Mouse (Mus musculus) yolk sac, embryonic 10.5 days (tissue): ENCODE measurements around the gene Themis3.
A peak's percentile ranks its signal among the peaks of the same experiment; 100 is the strongest.
"Not testable (repeated sequence)": the region's sequence is repeated elsewhere in the genome, so short reads cannot be mapped to it uniquely, and the experiment has no call there.

Experiments
- DNase-seq: peaks from one replicate; pipeline ENCODE4 v3.0.0-alpha.2; 2017; ENCODE audit warnings: low spot score

Gene Themis3

DNA sequence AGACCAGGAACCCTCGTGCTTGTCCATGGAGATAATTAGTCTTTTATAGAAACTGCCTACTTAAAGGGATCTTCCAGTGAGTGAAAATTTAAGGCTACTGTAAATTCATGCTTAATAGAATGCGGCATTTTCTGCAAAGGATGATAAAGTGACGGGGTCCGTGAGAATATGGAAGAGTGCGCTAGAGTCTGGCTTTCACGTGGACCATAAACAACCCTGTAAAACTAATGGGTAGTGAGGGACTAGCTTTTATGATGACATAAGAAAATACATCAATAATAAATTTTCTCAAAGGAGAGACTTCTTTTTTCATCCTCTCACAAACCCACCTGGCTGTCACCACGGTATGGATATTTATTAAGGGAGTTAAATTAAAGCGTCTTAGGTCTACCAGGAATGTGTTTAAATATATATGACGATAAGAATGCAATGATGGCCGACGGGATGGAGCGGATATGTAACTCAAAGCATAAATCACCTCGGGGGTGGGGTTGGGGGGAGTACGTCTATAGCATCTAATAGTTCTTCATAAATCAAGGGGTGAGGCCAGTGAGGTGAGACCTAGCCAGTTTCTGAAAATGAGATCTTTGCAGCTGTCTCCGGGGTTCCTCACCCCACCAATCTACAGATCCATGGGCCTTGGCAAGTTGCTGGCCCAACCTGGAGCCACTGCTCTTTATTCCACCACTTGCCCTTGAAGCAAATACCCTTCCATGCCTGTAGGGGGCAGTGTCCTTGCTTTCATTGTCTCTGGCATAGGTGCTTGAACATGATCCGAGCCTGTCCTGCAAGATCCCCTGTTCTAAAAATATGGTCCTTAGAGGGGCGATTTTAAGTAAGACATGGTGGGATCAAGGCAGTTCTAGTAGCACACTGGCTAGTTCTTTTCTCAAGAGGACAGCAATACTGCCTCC, 35.8 kb downstream of the Themis3 start:
- DNase-seq = no peak

GRCm38 (mm10) chr17:66552690-66553089, 41.7 kb downstream of the Themis3 start:
- no peak for DNase-seq

- DNase-seq = no peak
Measured at GRCm38 (mm10) chr17:66550486-66550885, 43.9 kb downstream of the Themis3 start.

DNA sequence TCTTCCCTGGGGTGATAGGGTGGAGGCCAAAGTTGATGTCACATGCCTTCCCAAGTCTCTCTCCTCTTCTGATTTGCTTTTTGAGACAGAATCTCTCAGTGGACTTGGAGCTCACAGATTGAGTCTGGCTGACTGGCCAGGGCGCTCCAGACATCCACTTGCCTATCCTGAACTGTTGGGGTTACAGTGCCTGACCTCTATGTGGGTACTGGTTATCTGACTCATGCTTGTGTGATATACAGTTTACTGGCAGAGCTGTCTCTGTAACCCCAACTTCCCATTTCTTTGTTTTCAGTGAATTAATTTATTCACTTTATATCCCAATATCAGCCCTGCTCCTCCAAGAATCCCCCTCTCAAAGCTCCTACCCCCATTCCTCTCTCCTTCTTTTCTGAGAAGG, 62.1 kb downstream of the Themis3 start:
- no peak for DNase-seq

- DNase-seq = no peak
Measured at GRCm38 (mm10) chr17:66523396-66523795, 71.0 kb downstream of the Themis3 start.

DNA sequence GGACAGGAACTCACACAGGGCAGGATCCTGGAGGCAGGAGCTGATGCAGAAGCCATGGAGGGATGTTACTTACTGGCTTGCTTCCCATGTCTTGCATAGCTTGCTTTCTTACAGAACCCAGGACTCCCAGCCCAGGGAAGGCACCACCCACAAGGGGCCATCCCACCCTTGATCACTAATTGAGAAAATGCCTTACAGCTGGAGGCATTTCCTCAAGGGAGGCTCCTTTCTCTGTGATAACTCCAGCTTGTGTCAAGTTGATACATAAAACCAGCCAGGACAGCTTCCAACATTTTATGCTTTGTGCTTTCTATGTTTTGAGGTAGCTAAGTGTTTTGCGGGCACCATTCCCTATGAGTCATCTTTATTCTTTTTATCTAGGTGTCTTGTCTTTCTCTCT, 71.8 kb downstream of the Themis3 start:
- DNase-seq = not testable (repeated sequence)

- peak; percentile 81 for DNase-seq
Measured at GRCm38 (mm10) chr17:66519554-66520553, 74.6 kb downstream of the Themis3 start, which contains the start of gene Rab12. Gene Rab12, minus strand, starts transcription at chr17:66519729.

DNA sequence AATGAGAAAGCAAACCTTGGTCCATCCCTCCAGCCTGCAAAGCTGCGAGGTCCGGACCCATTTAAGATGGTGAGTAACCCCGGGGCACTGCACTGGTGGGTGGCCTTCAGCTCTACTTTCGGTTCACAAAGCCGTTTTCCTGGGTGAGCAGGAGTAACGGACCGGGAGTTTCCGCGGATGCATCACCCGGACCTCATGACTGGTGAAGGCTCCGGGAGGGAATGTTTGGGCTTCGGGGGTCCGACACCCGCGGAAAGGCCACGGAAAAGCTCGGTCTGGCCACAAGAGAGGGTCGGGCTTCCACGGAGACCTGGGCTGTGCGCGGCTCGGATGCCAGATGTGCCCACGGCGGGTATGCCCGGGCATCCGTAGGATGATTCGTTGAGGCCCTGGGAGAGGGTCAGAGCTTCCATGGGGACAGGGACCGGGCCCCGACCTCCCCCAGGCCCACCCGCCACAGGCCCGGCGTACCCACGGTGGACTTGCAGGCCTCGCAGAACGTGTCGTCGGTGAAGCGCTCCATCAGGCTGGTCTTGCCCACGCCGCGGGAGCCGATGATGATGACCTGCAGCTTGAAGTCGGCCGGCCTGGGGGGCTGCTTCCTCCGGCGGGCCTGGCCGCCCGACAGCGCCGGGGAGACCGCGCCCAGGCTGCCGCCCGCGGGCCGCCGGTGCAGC, 75.4 kb downstream of the Themis3 start:
- peak; percentile 30 for DNase-seq

GRCm38 (mm10) chr17:66516953-66517352, 77.5 kb downstream of the Themis3 start:
- DNase-seq = no peak

DNA sequence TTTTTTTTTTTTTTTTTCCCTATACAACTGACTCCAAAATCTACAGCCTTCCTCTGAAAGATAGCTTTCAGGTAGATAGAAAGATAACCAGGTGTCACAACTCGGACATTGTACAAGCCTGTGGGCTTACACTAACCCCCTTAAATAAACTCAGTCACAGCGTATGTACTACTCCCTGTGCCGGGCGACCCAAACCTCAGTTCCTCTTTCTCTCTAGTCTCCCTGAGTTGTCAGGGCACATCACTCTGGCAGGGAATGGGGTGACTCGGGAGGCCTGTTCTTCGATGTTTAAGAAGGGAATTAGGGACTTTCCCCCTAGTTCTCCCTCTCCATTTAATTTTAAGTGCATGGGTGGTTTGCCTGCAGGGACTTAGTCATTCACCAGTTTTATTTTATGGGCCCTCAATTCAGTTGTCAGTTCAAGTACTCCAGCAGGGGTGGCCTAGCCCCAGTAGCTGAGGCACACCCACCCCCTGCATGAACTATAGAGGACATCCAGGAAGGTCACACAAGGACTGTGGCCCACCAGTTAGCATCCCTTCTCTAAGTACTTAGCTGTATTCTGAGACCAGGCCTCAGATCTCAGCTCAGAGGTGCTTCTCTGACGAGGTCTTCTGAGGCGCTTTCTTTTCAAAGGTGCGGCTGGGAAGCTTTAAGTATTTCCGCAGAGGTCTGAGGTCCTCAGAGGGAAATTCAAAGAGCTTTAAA, 80.0 kb downstream of the Themis3 start:
- no peak for DNase-seq

DNA sequence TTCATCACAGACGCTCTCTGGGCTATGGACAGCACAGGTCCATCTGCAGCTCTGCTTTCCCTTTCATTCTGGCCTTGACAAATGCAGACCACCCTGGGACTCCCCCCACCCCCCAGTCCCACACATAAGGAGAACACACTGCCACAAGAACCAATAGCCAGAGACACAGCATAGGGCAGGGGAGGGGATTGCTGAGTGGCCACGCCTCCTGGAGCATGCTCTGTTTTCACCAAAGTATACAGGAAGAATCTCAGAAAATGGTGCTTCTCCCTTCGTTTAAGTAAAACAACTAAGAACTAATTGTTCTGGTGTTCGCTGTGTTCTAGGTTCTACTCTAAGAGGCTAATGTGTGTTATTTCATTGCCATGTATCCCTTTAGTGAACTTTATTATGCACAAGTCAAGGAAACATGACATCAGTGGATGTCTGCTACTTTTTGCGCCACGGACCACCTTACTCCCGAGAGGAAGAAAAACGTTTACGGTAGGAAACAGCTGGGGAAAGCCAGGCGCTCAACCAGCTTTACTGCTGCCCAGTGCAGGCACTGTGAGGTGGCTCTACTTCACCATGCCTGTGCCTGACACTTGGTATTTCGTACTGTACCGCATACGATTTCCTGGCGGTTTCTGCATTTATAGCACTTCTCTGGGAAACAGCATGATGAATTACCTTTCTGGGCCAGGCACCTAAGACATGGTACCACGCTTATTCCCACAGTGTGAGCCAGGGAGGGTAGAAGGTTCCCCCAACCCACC, 82.0 kb downstream of the Themis3 start:
- DNase-seq = no peak

- peak; percentile 47 for DNase-seq
Measured at GRCm38 (mm10) chr17:66510221-66510683, 84.2 kb downstream of the Themis3 start.

DNA sequence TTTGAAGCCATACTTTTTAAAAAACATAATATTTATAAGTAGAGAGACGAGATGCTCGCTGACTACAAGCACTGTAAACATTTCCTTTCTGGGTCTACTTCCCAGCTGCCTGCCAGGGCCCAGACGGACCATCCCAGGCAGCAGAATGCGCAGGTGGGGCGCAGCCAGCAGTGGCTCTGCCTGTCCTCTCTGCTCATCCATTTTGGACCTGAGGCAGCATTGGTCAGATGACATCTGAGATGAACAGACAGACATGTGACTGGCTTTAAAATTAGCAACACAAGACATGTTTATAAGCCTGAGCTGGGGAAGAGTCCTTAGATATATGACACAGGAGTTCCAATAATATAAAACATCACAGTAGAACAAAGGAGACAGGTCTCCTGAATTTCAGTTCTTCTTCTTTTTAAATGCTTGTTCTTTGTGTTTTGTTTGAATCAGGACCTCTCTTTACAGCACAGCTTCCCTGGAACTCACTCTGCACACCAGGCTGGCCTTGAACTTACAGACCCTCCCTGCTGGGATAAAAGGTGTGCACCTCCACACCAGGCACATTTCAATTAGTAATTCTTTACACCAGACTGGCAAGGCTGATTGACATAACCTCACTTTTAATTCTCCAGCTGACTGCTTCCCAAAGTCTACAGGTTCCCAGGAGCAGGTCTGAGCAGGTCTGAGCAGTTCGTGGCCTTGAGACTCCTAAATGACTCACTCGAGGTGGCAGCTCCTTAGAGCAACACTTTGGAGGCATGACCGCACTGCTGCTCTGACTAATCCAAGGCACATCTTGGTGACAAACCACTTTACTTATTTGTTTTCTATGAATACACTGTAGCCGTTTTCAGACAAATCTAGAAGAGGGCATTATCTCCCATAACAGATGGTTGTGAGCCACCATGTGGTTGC, 87.1 kb downstream of the Themis3 start:
- no peak for DNase-seq

DNA sequence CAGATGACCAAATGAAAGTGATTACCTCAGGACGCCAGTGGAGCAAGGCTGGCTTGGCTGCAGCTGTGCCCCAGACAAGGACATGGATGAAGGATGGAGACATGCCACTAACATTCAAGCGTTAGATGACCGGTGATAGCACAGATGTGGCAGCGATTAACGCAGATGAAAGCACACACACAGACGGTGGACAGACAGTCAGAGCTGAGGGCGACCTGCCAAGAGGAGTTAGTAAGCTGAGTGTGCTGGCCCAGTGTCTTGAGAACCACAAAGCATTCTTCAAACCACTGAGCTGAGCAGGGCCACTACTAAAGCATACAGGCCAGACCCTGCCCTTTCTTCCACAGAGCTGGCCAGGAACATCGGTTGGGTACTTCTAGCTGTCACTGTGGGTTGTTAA, 89.5 kb downstream of the Themis3 start:
- no peak for DNase-seq
